Mouse (Mus musculus): ENCODE measurements around the gene Snrpd3.

DNA sequence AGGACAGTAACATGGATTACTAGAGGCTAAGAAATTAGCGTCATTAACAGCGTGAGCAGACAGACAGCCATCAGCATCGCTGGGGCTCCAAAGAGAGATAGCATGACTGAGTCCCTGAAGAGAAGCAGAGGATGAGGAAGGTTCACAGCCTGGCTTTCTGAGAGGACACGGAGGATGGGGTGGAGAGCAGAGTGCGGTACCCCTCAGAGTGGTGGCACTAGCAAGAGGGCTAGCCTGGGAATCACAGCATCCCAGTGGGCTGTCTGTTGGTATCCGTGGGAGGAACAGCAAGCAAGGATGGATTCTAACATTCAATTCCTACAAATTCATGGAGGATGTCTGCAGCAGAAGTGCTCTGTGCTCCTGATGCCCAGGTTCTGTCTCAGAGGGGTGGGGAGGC lies 33.3 kb upstream of the Snrpd3 start:
- no peak for TF ChIP-seq CTCF (IDR thresholded peaks at IDR 0.05; ENCODE audit: low read depth)
- no peak for TF ChIP-seq EP300 (optimal IDR thresholded peaks at IDR 0.05)
